Mouse (Mus musculus) gastrocnemius, adult 2 months (tissue): ENCODE data around the gene Smim9. TPM values are rescaled to one million over a fixed set of nuclear protein-coding genes. Genes with fewer than 3 reads are reported as not detected.

Source experiments
- DNase-seq: peaks from one replicate; pipeline ENCODE4 v3.0.0; 2022
- H3K27ac ChIP-seq: fragments of 200-600 bp; 2 replicates; pipeline ENCODE4 v1.8.1; 2022; ENCODE audit warnings: mild to moderate bottlenecking
- H3K4me3 ChIP-seq: fragments of 200-600 bp; 2 replicates; pipeline ENCODE4 v1.8.1; 2022; ENCODE audit warnings: mild to moderate bottlenecking, moderate library complexity
- CTCF ChIP-seq: fragments of 200-600 bp; IDR thresholded peaks from 2 replicates; pipeline ENCODE4 v1.8.1; 2022; ENCODE audit warnings: antibody characterized with exemption, mild to moderate bottlenecking, moderate library complexity
- intact Hi-C: fragments of 180-260 bp; cut with DNase I; formaldehyde crosslinking; loops from one replicate; pipeline ENCODE4 v1.15.1; 2025
- total RNA-seq, 2 experiments: library from RNA; stranded (reverse); gene quantifications; 2 replicates each; pipeline ENCODE4 v1.2.3; 2021

Gene Smim9
- total RNA-seq, 2 experiments from 2014 or later, result not detected

DNA sequence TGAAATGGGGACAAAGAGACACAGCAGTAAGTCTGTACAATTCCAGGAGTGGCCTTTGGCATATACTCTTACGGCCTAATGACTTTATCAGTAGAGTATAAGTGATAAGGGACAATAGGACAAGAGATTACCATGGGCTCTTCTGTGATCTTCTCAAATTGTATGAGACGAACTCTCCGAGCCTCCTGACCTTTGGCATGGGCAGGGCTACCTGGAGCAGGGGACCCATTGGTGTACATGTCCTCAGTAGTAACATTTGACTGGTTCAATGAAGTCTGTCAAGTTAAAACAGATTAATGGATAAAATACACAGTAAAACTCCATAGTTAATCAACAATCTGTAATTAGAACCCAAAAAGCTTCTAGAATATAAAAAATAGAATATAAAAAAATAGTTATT lies 38.0 kb downstream of the Smim9 start:
- TF ChIP-seq CTCF, result no peak
- DNase-seq, result no peak
- intact Hi-C loops, result no loop called here
- Histone ChIP-seq H3K4me3 (no peak overlapping the region), H3K27ac (no peak overlapping the region)

DNA sequence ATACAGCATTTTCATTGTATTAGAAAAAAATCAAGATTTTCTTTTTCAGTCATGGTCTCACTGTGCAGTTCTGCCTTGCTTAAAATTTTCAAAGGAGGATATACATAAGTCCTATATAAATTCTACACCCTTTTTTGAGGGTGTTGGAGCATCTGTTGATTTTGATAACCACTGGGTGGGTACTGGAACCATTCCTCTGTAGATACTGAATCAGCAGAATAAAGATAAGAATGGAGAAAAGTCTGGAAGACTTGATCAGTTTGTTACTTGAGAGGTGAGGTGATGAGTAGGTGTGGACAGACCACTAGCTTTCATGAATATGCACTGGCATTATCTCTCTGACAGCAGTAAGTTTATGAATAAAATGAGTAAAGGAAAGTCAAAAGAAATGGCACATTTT lies 48.0 kb downstream of the Smim9 start:
- Histone ChIP-seq H3K27ac (no peak overlapping the region), H3K4me3 (no peak overlapping the region)
- intact Hi-C loops, result no loop called here
- DNase-seq, result no peak
- TF ChIP-seq CTCF, result no peak

GRCm38 (mm10) chrX:75102293-75102692 lies 61.3 kb downstream of the Smim9 start:
- no peak overlapping the region for H3K27ac ChIP-seq
- no peak for DNase-seq
- H3K4me3 ChIP-seq, result no peak overlapping the region
- TF ChIP-seq CTCF, result no peak
- intact Hi-C loops, result no loop called here

GRCm38 (mm10) chrX:75098799-75099198 lies 64.8 kb downstream of the Smim9 start:
- no peak for DNase-seq
- intact Hi-C loops, result no loop called here
- TF ChIP-seq CTCF, result no peak
- Histone ChIP-seq H3K27ac (no peak overlapping the region), H3K4me3 (no peak overlapping the region)

- intact Hi-C loops, result no loop called here
- no peak for TF ChIP-seq CTCF
- peak; percentile 19 for DNase-seq
- Histone ChIP-seq H3K4me3 (peak overlapping the region; percentile 81), H3K27ac (peak overlapping the region; percentile 89)
Measured at GRCm38 (mm10) chrX:75096163-75096770, 67.3 kb downstream of the Smim9 start.

Other genes with a start within 250 kb of the Smim9 start
- under 1 TPM; 0.47 to 0.64 TPM for gene Gab3, start 78.3 kb downstream of the Smim9 start, total RNA-seq
- gene Dkc1, start 67.9 kb downstream of the Smim9 start, total RNA-seq, result 10 to 100 TPM; 28.6 to 29.2 TPM
- 10 to 100 TPM; 11.8 to 12.2 TPM for gene Mpp1, start 32.8 kb downstream of the Smim9 start, total RNA-seq
- 100 to 1,000 TPM; 239 to 264 TPM for gene Fundc2, start 218.6 kb upstream of the Smim9 start, total RNA-seq
- gene F8, start 218.8 kb upstream of the Smim9 start, total RNA-seq, result 1 to 10 TPM in 1 of 2 experiments, under 1 TPM in 1; 0.99 to 1.1 TPM